Mouse (Mus musculus) activated CD4-positive, CD25-positive, alpha-beta regulatory T cell, adult 4 months (primary cell): Measurements from ENCODE around the gene Tmem88b. TPM values are rescaled to one million over a fixed set of nuclear protein-coding genes. Genes with fewer than 3 reads are reported as not detected.

Source experiments
- ATAC-seq: one replicate; pipeline ENCODE4 v1.8.0; 2017
- polyA plus RNA-seq, 2 experiments: library from polyadenylated mRNA; unstranded; fragments of 100-300 nt; shearing (Covaris generic); gene quantifications; one replicate each; pipeline ENCODE4 v1.2.1; 2017

Tmem88b gene
- polyA plus RNA-seq, 2 experiments from 2014 or later: 0.16 TPM; not detected in 1

- no peak for ATAC-seq
Observed at GRCm38 (mm10) chr4:155788300-155788699, 2.6 kb upstream of the Tmem88b start.

GRCm38 (mm10) chr4:155785246-155785645 is 428 bp downstream of the Tmem88b start:
- no peak for ATAC-seq

DNA sequence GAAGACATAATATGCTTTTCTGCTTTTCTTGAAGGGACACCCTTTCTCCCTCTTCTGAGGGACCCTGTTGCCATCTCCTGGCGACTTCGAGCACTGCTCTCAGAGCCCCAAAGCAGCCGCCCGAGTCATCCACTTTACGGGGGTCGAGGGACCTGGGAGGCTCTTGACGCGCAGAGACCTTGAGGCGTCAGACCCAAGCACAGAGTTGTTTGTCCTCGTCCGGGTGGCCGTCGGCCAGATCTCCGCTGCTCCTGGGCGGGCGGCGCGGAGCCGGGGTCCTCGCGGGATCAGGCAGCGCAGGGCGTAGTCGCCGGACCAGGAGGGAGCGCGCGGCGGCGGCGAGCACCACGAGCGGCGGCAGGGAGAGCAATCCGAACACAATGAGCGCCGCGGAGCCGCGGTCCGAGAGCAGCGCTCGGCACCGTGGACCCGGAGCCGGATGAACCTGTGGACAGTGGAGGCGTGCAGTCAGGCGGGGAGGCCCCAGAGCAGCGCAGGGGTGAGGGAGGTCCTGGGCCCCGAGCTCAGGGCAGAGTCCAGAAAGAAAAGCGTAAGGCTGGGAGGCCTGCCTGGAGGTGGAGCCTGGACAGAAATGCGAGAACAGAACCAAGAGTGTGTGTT is 1.5 kb downstream of the Tmem88b start:
- no peak for ATAC-seq

- no peak for ATAC-seq
Observed at GRCm38 (mm10) chr4:155783486-155784080, 2.1 kb downstream of the Tmem88b start.

GRCm38 (mm10) chr4:155780895-155781294 is 4.8 kb downstream of the Tmem88b start:
- ATAC-seq: no peak

DNA sequence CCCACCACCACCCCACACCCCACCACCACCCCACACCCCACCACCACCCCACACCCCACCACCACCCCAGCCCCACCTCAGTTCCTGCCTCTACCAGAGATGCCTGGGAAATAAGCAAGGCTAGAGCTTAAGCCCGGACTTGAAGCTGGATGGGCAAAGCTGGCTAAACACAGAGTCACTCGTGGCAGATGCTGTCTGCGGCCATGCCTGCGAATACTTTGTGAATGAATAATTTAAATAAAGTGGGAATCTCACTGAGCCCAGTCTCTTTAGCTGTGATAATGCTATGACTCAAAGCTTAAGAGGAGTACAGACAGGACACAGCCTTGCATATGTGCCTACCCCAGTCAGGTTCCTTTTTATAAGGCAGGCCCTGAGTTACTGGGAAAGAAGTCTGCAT is 6.2 kb downstream of the Tmem88b start:
- no peak for ATAC-seq

DNA sequence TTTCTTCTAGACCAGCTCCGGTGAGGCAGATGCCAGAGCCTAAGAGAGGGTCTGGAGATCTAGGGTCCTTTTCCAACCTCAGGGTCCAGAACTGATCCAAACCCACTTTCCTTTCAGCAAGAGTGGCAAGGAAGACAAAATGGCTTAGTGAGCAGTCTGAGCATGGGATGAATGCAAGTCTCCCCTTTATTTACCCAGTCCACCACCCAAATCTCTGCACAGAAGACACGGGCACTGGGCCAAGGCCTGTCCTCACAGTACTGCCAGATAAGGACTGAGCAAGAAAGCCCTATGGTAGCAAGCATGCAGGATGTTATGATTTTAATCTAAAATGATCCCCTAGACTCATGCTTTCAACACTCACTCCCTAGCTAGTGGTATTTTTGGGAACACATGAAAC is 7.9 kb downstream of the Tmem88b start:
- no peak for ATAC-seq

DNA sequence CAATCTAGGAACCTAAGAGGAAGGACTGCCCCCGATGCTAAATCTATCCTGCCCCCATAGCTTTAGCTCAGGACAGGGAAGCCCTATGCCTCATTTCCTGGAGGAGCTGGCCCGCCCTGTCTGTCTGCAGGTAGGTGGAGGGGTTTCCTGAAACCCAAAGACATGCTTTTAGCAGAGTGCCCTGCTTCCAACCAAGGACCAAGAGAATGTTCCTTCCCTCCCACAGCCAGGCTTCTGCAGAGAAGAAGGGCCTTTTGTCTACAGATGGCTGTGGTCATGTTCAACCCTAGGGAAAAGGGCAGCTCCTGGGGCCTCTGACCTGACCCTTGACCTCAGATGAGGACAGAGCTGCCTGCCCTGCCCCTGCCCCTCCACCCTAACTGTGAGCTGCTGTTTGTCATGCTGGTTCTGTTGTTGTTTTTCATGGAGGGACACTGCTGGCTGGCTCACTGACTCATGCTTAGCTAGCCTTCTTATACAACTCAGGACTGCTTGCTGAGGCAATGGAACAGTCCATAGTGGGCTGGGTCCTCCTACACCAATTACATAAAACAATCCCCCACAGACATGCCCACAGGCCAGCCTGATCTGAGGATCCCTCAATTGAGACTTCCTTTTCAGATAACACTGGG is 8.9 kb downstream of the Tmem88b start:
- ATAC-seq: no peak

GRCm38 (mm10) chr4:155775855-155776254 is 9.8 kb downstream of the Tmem88b start:
- ATAC-seq: no peak

DNA sequence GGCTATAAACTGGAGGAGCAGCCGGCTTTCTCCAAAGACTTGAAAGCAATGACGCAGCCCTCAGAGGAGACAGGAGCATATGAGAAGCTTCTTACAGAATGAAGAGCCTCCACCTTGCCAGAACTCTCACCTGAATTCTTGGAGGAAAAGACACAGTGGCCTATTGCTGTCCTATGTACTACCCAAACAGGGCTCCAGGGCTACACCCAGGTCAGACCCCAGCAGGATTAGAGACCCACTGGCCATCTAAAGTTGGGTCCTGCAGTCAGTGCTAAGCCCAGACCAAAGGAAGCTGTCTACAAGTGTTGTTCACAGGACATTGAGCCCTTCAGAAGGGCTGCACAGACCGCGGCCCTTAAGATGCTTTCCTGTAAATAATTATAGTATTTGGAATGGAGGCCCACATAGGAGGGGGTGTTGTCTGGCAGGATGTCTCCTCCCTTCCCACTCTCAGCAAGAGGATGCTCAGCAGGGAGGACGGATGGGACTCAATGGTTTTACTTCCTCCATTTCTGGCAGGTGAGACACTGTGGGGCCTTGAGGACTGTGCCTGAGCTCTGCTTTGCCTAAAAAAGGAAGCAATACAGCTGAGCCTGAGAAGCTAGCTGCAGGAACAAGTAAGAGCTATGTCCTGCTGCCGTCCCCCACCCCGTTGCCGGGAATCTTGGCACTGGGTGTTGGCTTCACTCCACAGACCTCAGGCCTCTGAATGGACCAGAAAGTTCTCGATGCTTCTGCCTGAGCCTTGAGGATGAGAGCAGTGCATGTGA is 10.5 kb downstream of the Tmem88b start:
- no peak for ATAC-seq

DNA sequence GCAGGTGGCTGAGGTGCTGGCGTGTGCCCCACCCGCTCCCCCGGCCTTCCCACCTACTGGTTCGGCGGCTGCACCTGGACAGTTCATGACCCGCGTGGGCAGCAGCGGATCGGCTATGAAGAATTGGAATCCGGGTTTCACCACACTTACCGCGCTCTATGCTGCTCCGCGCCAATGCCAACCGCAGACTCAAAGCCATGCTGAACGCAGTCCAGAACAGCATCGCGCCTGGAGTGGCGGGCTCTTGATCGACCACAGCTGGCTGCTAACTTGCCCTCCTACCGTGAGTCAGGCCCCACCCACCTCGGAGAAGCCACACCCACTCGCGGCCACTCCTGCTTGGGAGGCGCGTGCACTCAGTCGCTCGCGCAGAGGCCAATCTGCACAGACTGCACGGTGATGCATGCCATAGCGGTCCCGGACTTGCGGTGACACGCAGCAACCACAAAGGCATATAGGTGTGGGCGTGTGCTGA is 11.4 kb downstream of the Tmem88b start, which contains the start of gene Vwa1:
Vwa1 (minus strand) TSS at position 419 of the 475 bp plus-strand sequence.
- peak; percentile 59 for ATAC-seq

- no peak for ATAC-seq
Observed at GRCm38 (mm10) chr4:155773335-155774078, 12.2 kb downstream of the Tmem88b start.

- no peak for ATAC-seq
Observed at GRCm38 (mm10) chr4:155772786-155773185, 12.9 kb downstream of the Tmem88b start.

- no peak for ATAC-seq
Observed at GRCm38 (mm10) chr4:155771706-155772105, 14.0 kb downstream of the Tmem88b start.

DNA sequence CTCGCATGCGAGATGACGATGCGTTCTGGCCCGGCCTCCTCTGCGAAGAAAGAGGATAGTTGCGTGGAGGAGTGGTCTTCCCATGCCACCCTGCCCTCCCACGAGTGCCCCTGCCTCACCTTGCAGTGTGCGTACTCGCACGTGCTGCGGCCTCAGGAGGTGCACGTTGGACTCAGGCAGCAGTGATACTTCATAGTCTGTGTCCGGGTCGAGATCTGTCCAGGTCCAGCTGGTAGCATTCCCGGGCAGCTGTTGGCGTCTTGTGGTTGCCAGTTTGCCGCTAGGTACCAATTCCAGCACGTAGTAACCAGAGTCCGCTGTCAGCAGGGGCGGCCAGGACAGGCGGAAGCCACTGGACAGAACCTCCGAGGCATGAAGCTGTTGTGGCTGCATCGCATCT is 15.0 kb downstream of the Tmem88b start:
- no peak for ATAC-seq

- peak; percentile 55 for ATAC-seq
Observed at GRCm38 (mm10) chr4:155769880-155770512, 15.7 kb downstream of the Tmem88b start.

DNA sequence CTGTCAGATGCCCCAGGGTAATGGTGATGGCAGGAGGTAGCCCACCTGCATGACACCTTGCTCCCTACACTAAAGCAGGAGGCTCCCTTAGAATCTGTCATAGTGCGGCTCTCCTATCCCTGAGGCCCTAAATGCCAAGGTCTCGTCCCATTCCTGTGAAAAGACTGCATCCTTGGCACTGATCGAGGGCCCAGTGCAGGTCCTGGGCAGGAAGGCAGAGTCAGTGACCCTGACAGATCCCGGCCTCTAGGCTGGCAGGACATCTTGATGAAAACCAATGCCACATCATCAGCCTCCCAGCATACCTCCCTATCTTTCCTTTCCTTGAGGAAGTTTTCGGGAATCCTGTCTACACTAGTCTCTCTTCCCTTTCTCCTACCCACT is 16.2 kb downstream of the Tmem88b start:
- ATAC-seq: no peak

GRCm38 (mm10) chr4:155762357-155762756 is 23.3 kb downstream of the Tmem88b start:
- ATAC-seq: no peak

DNA sequence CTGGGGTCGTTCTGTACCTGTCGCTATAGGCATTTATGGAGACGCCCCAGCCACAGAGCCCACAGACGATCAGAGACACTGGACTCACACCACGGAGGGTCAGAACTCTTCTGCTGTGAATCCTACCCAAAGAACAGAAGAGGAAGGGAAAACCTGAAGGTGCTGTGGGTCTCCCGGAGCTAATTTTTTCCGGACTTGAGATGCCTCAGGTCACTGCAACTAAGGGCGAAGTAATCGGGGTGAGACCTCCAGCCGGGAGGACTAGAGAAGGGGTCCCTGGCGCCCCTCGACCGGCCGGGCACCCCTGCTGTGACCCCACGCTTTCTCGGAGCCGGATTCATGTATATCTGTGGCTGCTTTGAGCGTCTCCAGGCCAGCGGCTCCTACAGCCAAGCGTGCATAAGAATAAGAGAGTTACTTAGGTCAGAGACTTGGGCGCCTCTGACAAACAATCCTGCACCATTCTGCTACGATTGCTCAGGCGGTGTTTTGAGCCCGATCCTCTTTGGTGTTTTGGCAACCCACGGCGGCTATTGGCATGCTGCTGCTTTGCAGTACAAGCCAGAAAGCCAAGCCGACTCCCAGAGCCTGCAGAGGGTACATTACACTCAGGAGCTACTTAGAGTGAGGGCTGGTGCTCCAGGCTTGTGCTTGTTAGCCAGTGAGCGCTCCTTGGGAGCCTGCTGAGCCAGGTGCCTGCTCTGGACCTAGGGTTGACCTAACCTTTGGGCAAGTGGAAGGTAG is 24.1 kb downstream of the Tmem88b start:
- no peak for ATAC-seq

- ATAC-seq: peak; percentile 94
Observed at GRCm38 (mm10) chr4:155760613-155761355, 24.9 kb downstream of the Tmem88b start, which contains the start of gene Atad3a. Gene Atad3a (minus strand): TSS chr4:155761093.
